Mouse (Mus musculus) liver, embryonic 11.5 days (tissue): ENCODE measurements at regions not wholly inside any gene's neighbourhood (a gene's known extent, or its start where the extent isn't known, plus 50 kb on each side); places are given as distances from the start of the nearest gene placed in this dataset.

Experiments
- ATAC-seq: fragments of 200-750 bp; cut with Nextera tagmentation; replicated peaks from 2 replicates; pipeline ENCODE4 v1.8.0; 2017; ENCODE audit warnings: moderate number of reproducible peaks, mild to moderate bottlenecking, moderate TSS enrichment, moderate library complexity; ENCODE audit not compliant: low FRiP score
- DNase-seq: peaks from one replicate; pipeline ENCODE4 v3.0.0-alpha.2; 2017; ENCODE audit warnings: low spot score
- H3K27ac ChIP-seq: fragments of 300-500 bp; sonication (generic); 2 replicates; pipeline ENCODE4 v1.5.1; 2014; ENCODE audit warnings: mild to moderate bottlenecking, low read depth, low read length, control low read depth
- H3K27me3 ChIP-seq: fragments of 300-500 bp; sonication (generic); replicated peaks from 2 replicates; pipeline ENCODE4 v1.6.1; 2014; ENCODE audit warnings: low read length, mixed read lengths; ENCODE audit not compliant: control insufficient read depth, insufficient read depth
- H3K36me3 ChIP-seq: fragments of 300-500 bp; sonication (generic); 2 replicates; pipeline ENCODE4 v1.6.1; 2014; ENCODE audit warnings: mild to moderate bottlenecking, low read length, moderate library complexity, mixed read lengths; ENCODE audit not compliant: control insufficient read depth, insufficient read depth
- H3K4me1 ChIP-seq: fragments of 300-500 bp; sonication (generic); replicated peaks from 2 replicates; pipeline ENCODE4 v1.6.1; 2014; ENCODE audit warnings: low read length, mixed read lengths; ENCODE audit not compliant: control insufficient read depth, insufficient read depth
- H3K4me2 ChIP-seq: fragments of 300-500 bp; sonication (generic); 2 replicates; pipeline ENCODE4 v1.6.1; 2014; ENCODE audit warnings: mild to moderate bottlenecking, control low read depth, moderate library complexity
- H3K4me3 ChIP-seq: fragments of 300-500 bp; sonication (generic); 2 replicates; pipeline ENCODE4 v1.5.1; 2014; ENCODE audit warnings: low read depth, low read length, control low read depth
- H3K9ac ChIP-seq: fragments of 300-500 bp; sonication (generic); 2 replicates; pipeline ENCODE4 v1.6.1; 2014; ENCODE audit warnings: low read depth, low read length, control low read depth
- H3K9me3 ChIP-seq: fragments of 300-500 bp; sonication (generic); 2 replicates; pipeline ENCODE4 v1.6.1; 2016; ENCODE audit warnings: low read length, inconsistent platforms, mixed read lengths; ENCODE audit not compliant: control insufficient read depth
- WGBS: fragments of 180-500 bp; shearing (Covaris S2); extraction: QIAGEN DNeasy Blood & Tissue Kit; methylation state at CpG from one replicate; pipeline ENCODE4 v1.1.7; 2014; 5-methylcytosine and 5-hydroxymethylcytosine counted together

GRCm38 (mm10) chr12:13809291-13810154, 342.3 kb downstream of the Fam84a start:
- no peak for DNase-seq

GRCm38 (mm10) chr12:13779752-13780151, 372.1 kb downstream of the Fam84a start:
- H3K36me3 ChIP-seq, result no peaks in the 10 kb centered on the region
- no peak overlapping the region for H3K4me2 ChIP-seq
- no peaks in the 10 kb centered on the region for H3K27me3 ChIP-seq
- no peaks in the 10 kb centered on the region for H3K4me1 ChIP-seq
- WGBS, result 79% methylated on average over 2 of the region's 2 CpGs
- H3K27ac ChIP-seq, result no peak overlapping the region
- ATAC-seq, result no peak
- no peaks in the 10 kb centered on the region for H3K9me3 ChIP-seq
- H3K9ac ChIP-seq, result no peak overlapping the region
- DNase-seq, result no peak
- no peak overlapping the region for H3K4me3 ChIP-seq

More at GRCm38 (mm10) chr12:13809291-13810154, 342.3 kb downstream of the Fam84a start:
- Histone ChIP-seq H3K9ac (no peak overlapping the region), H3K4me1 (no peaks in the 10 kb centered on the region), H3K36me3 (no peaks in the 10 kb centered on the region), H3K27me3 (no peaks in the 10 kb centered on the region), H3K9me3 (no peaks in the 10 kb centered on the region), H3K4me3 (no peak overlapping the region), H3K4me2 (no peak overlapping the region), H3K27ac (no peak overlapping the region)
- no peak for ATAC-seq
- WGBS, result 71% methylated on average over 6 of the region's 6 CpGs

GRCm38 (mm10) chr12:13776687-13777086, 375.2 kb downstream of the Fam84a start:
- Histone ChIP-seq H3K27me3 (no peaks in the 10 kb centered on the region), H3K27ac (no peak overlapping the region), H3K4me2 (no peak overlapping the region), H3K4me3 (no peak overlapping the region), H3K9ac (no peak overlapping the region), H3K4me1 (no peaks in the 10 kb centered on the region), H3K36me3 (no peaks in the 10 kb centered on the region), H3K9me3 (no peaks in the 10 kb centered on the region)
- 52% methylated on average over 1 of the region's 1 CpGs for WGBS
- DNase-seq (no peak), ATAC-seq (no peak)

GRCm38 (mm10) chr12:13769696-13770095, 382.2 kb downstream of the Fam84a start:
- 76% methylated on average over 2 of the region's 2 CpGs for WGBS
- no peaks in the 10 kb centered on the region for H3K36me3 ChIP-seq
- no peak overlapping the region for H3K4me3 ChIP-seq
- ATAC-seq (no peak), DNase-seq (no peak)
- no peaks in the 10 kb centered on the region for H3K4me1 ChIP-seq
- no peak overlapping the region for H3K27ac ChIP-seq
- no peak overlapping the region for H3K4me2 ChIP-seq
- H3K9ac ChIP-seq, result no peak overlapping the region
- H3K9me3 ChIP-seq, result no peaks in the 10 kb centered on the region
- H3K27me3 ChIP-seq, result no peaks in the 10 kb centered on the region

- 80% methylated on average over 4 of the region's 4 CpGs for WGBS
- Histone ChIP-seq H3K4me3 (no peak overlapping the region), H3K4me2 (no peak overlapping the region), H3K27me3 (no peaks in the 10 kb centered on the region), H3K27ac (no peak overlapping the region), H3K9ac (no peak overlapping the region), H3K4me1 (no peaks in the 10 kb centered on the region), H3K9me3 (no peaks in the 10 kb centered on the region), H3K36me3 (no peaks in the 10 kb centered on the region)
- no peak for ATAC-seq
- DNase-seq, result no peak
Measured at GRCm38 (mm10) chr12:13769156-13769555, 382.7 kb downstream of the Fam84a start.

GRCm38 (mm10) chr12:13766486-13766885, 385.4 kb downstream of the Fam84a start:
- no peak overlapping the region for H3K27ac ChIP-seq
- no peak overlapping the region for H3K4me2 ChIP-seq
- H3K27me3 ChIP-seq, result no peaks in the 10 kb centered on the region
- WGBS, result 84% methylated on average over 3 of the region's 3 CpGs
- no peaks in the 10 kb centered on the region for H3K36me3 ChIP-seq
- no peak overlapping the region for H3K4me3 ChIP-seq
- no peak for ATAC-seq
- H3K4me1 ChIP-seq, result no peaks in the 10 kb centered on the region
- no peak for DNase-seq
- no peaks in the 10 kb centered on the region for H3K9me3 ChIP-seq
- H3K9ac ChIP-seq, result no peak overlapping the region

- H3K4me1 ChIP-seq, result no peaks in the 10 kb centered on the region
- no peak for ATAC-seq
- 83% methylated on average over 2 of the region's 2 CpGs for WGBS
Measured at GRCm38 (mm10) chr12:13753878-13754277, 398.0 kb downstream of the Fam84a start.

GRCm38 (mm10) chr12:13744323-13744931, 407.4 kb downstream of the Fam84a start:
- WGBS, result 63% methylated on average over 2 of the region's 2 CpGs

More at GRCm38 (mm10) chr12:13753878-13754277, 398.0 kb downstream of the Fam84a start:
- Histone ChIP-seq H3K4me2 (no peak overlapping the region), H3K36me3 (no peaks in the 10 kb centered on the region), H3K27ac (no peak overlapping the region), H3K27me3 (no peaks in the 10 kb centered on the region), H3K9ac (no peak overlapping the region), H3K9me3 (no peaks in the 10 kb centered on the region), H3K4me3 (no peak overlapping the region)
- DNase-seq, result no peak

More at GRCm38 (mm10) chr12:13744323-13744931, 407.4 kb downstream of the Fam84a start:
- DNase-seq (no peak), ATAC-seq (no peak)
- H3K27ac ChIP-seq, result no peak overlapping the region
- H3K36me3 ChIP-seq, result no peaks in the 10 kb centered on the region
- H3K4me1 ChIP-seq, result no peaks in the 10 kb centered on the region
- H3K27me3 ChIP-seq, result no peaks in the 10 kb centered on the region
- H3K4me2 ChIP-seq, result no peak overlapping the region
- no peak overlapping the region for H3K4me3 ChIP-seq
- H3K9me3 ChIP-seq, result no peaks in the 10 kb centered on the region
- H3K9ac ChIP-seq, result no peak overlapping the region
